Mouse (Mus musculus) lung, embryonic 16.5 days (tissue): ENCODE data around the gene Polr3k. TPM values are rescaled to one million over a fixed set of nuclear protein-coding genes. Genes with fewer than 3 reads are reported as not detected.

ENCODE experiments used
- ATAC-seq: fragments of 200-750 bp; cut with Nextera tagmentation; 2 replicates; pipeline ENCODE4 v1.8.0; 2017; ENCODE audit warnings: low read depth, mild to moderate bottlenecking, moderate library complexity
- H3K27ac ChIP-seq: fragments of 300-500 bp; sonication (generic); 2 replicates; pipeline ENCODE4 v1.5.1; 2014; ENCODE audit warnings: mild to moderate bottlenecking, control low read depth, low read length
- H3K27me3 ChIP-seq: fragments of 300-500 bp; sonication (generic); 2 replicates; pipeline ENCODE4 v1.6.1; 2014; ENCODE audit warnings: low read depth, low read length, mixed read lengths; ENCODE audit not compliant: control insufficient read depth, insufficient read depth
- H3K36me3 ChIP-seq: fragments of 300-500 bp; sonication (generic); 2 replicates; pipeline ENCODE4 v1.6.1; 2014; ENCODE audit warnings: low read length; ENCODE audit not compliant: control insufficient read depth, insufficient read depth
- H3K4me1 ChIP-seq: fragments of 300-500 bp; sonication (generic); replicated peaks from 2 replicates; pipeline ENCODE4 v1.6.1; 2014; ENCODE audit warnings: low read length, mixed read lengths; ENCODE audit not compliant: control insufficient read depth, insufficient read depth
- H3K4me2 ChIP-seq: fragments of 300-500 bp; sonication (generic); 2 replicates; pipeline ENCODE4 v1.6.1; 2014; ENCODE audit warnings: low read depth, low read length, control low read depth
- H3K4me3 ChIP-seq: fragments of 300-500 bp; sonication (generic); 2 replicates; pipeline ENCODE4 v1.5.1; 2014; ENCODE audit warnings: mild to moderate bottlenecking, low read length, control low read depth
- H3K9ac ChIP-seq: fragments of 300-500 bp; sonication (generic); 2 replicates; pipeline ENCODE4 v1.6.1; 2014; ENCODE audit warnings: low read length, control low read depth
- H3K9me3 ChIP-seq: fragments of 300-500 bp; sonication (generic); 2 replicates; pipeline ENCODE4 v1.6.1; 2016; ENCODE audit warnings: low read length; ENCODE audit not compliant: control insufficient read depth
- WGBS: fragments of 180-500 bp; shearing (Covaris S2); extraction: QIAGEN DNeasy Blood & Tissue Kit; methylation state at CpG from one replicate; pipeline ENCODE4 v1.1.7; 2014; 5-methylcytosine and 5-hydroxymethylcytosine counted together
- polyA plus RNA-seq: library from polyadenylated mRNA; unstranded; fragments of >200 nt; fragmentation: Nextera tagmentation; extraction: Ambion mirVana; gene quantifications from 2 replicates; pipeline ENCODE4 v1.2.1, GENCODE M21; 2015

Polr3k gene
- polyA plus RNA-seq, 1 experiment from 2014 or later = 68.5 TPM

DNA sequence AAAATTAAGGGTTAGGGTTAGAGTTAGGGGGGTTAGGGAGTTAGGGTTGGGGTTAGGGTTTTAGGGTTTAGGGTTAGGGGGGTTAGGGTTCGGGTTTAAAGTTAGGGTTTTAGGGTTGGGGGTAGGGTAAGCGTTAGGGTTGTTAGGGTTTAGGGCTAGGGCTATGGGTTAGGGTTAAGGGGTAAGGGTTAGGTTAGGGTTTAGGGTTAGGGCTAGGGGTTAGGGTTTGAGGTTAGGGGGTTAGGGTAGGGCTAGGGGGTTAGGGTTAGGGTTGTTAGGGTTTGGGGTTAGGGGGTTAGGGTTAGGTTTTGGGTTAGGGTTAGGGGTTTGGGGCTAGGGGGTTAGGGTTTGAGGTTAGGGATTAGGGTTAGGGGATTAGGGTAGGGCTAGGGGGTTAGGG is 6.9 kb downstream of the Polr3k start:
- no peak overlapping the region for H3K4me2 ChIP-seq
- H3K36me3 ChIP-seq = peaks cover 12% of the 10 kb centered on the region
- no peak overlapping the region for H3K27ac ChIP-seq
- H3K9me3 ChIP-seq = no peaks in the 10 kb centered on the region
- no peak; the same call in 1 of the 2 replicates for ATAC-seq
- no peaks in the 10 kb centered on the region for H3K4me1 ChIP-seq
- H3K4me3 ChIP-seq = no peak overlapping the region
- no peaks in the 10 kb centered on the region for H3K27me3 ChIP-seq
- WGBS = 87% methylated on average over 2 of the region's 2 CpGs
- no peak overlapping the region for H3K9ac ChIP-seq

DNA sequence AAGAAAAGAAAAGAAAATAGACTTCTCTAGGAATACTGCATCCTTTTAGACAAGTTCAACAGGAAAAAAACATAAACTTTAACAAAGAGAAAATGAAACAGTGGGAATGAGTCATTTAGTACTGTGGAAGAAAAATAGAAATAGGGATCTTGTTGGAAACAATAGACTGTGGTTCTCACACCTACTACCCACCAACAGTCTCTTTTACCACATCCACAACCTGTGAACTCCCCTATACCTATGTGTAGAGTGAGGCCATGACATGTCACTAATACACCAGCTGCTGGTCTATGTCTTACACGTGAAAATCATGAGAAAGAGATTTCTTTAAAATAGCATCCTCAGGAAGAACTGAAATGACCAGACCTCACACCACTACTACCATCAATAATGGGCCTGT is 14.8 kb downstream of the Polr3k start:
- no peak for ATAC-seq
- Histone ChIP-seq H3K4me3 (no peak overlapping the region), H3K9ac (no peak overlapping the region), H3K4me2 (no peak overlapping the region), H3K9me3 (no peaks in the 10 kb centered on the region), H3K27ac (no peak overlapping the region), H3K4me1 (no peaks in the 10 kb centered on the region), H3K36me3 (no peaks in the 10 kb centered on the region), H3K27me3 (no peaks in the 10 kb centered on the region)
- WGBS = 70% methylated on average over 1 of the region's 1 CpGs

DNA sequence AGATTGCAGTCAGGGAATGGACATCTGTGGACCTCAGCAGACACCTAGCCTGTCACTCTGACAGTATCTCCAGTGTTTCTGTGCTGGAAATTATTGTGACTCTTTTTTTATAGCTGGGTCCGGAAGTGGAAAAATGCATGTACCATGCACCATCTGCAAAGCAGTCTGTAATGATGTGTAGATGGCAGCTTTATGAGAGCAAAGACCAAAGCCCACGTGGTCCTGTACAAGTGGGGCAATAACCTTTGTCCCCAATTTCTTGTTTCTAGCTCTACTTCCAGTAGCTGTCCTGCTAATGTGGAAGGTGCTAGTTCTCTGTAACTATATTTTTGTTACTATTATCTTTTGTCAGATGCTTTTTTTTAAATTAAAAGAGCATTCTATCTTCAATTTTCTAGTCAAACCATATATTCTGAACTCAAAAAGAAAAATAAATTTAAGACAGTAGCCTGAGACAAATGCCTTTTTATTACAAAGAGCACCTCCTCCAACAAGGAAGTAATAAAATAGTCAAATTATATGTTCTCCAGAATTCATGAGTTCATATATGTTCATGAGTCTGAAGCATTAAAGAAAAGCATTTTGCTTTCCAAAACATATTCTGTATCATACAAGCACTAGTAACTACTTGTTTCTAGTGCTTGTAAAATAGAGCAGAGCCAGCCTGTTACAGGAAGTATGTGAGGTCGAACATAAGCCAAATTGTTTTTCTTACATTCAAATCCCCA is 19.0 kb downstream of the Polr3k start:
- Histone ChIP-seq H3K4me3 (no peak overlapping the region), H3K27me3 (no peaks in the 10 kb centered on the region), H3K9me3 (no peaks in the 10 kb centered on the region), H3K4me1 (no peaks in the 10 kb centered on the region), H3K4me2 (no peak overlapping the region), H3K36me3 (no peaks in the 10 kb centered on the region), H3K9ac (no peak overlapping the region), H3K27ac (no peak overlapping the region)
- ATAC-seq = no peak
- WGBS = 68% methylated on average over 3 of the region's 3 CpGs

DNA sequence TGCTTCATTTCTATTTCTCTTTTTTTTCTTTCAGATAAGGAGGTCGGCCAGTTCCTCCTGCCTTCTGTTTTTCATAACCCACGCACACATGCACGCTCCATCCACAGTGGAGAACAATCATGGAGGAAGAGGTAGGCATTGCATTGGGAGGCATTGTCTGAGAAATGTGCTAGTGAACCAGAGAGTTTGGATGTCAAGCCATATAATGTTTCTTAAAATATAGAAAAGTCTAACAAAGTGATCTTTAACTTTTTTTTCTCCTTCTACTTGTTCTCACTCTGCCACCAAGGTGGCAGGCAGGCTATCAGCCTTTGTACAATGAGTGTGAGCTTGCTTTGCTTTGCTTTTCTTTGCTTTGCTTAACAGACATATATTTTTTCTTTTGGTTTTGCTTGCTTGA is 53.7 kb downstream of the Polr3k start:
- Histone ChIP-seq H3K36me3 (no peaks in the 10 kb centered on the region), H3K27me3 (no peaks in the 10 kb centered on the region), H3K4me2 (no peak overlapping the region), H3K9me3 (no peaks in the 10 kb centered on the region), H3K4me3 (no peak overlapping the region), H3K9ac (no peak overlapping the region), H3K4me1 (no peaks in the 10 kb centered on the region), H3K27ac (no peak overlapping the region)
- WGBS = 52% methylated on average over 3 of the region's 3 CpGs
- no peak for ATAC-seq

DNA sequence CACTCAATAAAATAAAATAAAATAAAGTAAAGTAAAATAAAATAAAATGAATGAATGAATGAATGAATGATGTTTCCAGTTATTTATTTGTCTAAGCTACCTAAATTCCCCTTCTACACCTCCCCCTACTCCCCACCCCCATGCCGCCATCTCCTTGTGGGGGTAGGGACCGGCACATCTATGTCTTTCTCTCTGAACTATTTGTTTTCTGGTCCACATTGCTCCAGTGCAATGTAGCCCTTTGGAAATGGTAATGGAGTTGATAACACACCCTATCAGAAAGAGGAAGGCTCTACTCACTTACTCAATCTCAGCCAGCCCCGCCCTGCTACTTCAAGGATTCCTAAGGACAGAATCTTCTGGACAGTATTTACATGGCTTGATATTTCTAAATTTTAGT is 54.4 kb downstream of the Polr3k start:
- Histone ChIP-seq H3K4me3 (no peak overlapping the region), H3K27ac (no peak overlapping the region), H3K4me2 (no peak overlapping the region), H3K9ac (no peak overlapping the region), H3K27me3 (no peaks in the 10 kb centered on the region), H3K9me3 (no peaks in the 10 kb centered on the region), H3K4me1 (no peaks in the 10 kb centered on the region), H3K36me3 (no peaks in the 10 kb centered on the region)
- peak; percentile 96 for ATAC-seq
- 45% methylated on average over 3 of the region's 3 CpGs for WGBS

Other genes starting within 250 kb of the Polr3k start
- gene Gm29797, start 207.3 kb upstream of the Polr3k start, polyA plus RNA-seq = 0.21 and 0.49 TPM in 2 replicates
- gene Sox18, start 192.7 kb upstream of the Polr3k start, polyA plus RNA-seq = 84.1 and 84.8 TPM in 2 replicates
- gene Tcea2, start 184.0 kb upstream of the Polr3k start, polyA plus RNA-seq = 19.3 and 19.7 TPM in 2 replicates
- 59.8 and 63.4 TPM in 2 replicates for gene Rgs19, start 170.4 kb upstream of the Polr3k start, polyA plus RNA-seq
- gene Lkaaear1, start 165.9 kb upstream of the Polr3k start, polyA plus RNA-seq = not detected in 2 replicates
- 0.43 and 0.72 TPM in 2 replicates for gene Oprl1, start 149.3 kb upstream of the Polr3k start, polyA plus RNA-seq
- 0.06 and 0.10 TPM in 2 replicates for gene Myt1, start 101.0 kb upstream of the Polr3k start, polyA plus RNA-seq
- 39.7 and 41.2 TPM in 2 replicates for gene Pcmtd2, start 26.5 kb upstream of the Polr3k start, polyA plus RNA-seq
- not detected in 2 replicates for gene Gm14496, start 126.8 kb downstream of the Polr3k start, polyA plus RNA-seq